Mouse (Mus musculus) ovary, postnatal 36 days (tissue): Measurements from ENCODE around the gene Sla2.
A peak's percentile ranks its signal among the peaks of the same experiment; 100 is the strongest.
"Not testable (repeated sequence)": the region's sequence is repeated elsewhere in the genome, so short reads cannot be mapped to it uniquely, and the experiment has no call there.

ENCODE experiments used
- DNase-seq: peaks from one replicate; pipeline ENCODE4 v3.0.0; 2022; ENCODE audit warnings: low spot score, mixed read lengths

The Sla2 gene

DNA sequence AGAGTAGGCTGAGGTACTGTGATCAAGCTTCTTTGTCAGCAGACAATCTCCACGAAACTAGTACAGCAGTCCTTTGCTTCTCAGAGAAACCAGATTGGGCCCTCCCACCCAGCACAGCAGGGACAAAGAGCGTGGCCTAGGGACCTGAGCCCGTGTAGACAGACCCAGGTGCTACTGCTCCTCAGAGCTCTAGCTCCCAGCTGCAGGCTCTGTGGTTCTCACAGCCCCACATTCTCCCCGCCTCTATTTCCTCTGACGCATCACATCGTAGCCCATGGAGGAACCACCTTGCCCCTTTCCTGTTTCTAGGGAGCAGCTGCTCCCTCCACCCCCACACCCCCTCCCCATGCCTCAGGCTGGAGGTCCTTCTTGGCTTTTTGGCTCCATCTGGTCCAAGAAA, at the start of gene Sla2:
TSS of gene Sla2 (minus strand) at position 176 of the 400 bp plus-strand sequence.
- DNase-seq = no peak

DNA sequence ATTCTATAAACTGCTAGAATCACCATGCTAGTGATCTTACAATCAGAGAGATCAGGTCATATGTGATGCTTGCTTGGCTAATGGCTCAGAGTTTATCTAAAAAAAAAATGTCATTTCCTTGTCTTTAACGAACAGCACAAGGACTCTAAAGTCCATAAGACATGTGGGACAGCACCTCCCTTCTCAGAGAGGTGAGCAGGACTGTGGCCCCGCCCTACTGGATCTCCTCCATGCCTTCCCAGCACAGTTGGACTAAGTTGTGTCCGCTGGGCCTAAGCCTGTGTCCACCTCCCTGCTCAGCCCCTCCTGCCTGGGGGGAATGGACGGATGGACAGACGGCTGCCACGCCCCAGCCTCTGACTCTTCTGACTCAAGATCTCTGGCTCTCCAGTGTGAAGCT, 48.0 kb upstream of the Sla2 start:
- DNase-seq = no peak

DNA sequence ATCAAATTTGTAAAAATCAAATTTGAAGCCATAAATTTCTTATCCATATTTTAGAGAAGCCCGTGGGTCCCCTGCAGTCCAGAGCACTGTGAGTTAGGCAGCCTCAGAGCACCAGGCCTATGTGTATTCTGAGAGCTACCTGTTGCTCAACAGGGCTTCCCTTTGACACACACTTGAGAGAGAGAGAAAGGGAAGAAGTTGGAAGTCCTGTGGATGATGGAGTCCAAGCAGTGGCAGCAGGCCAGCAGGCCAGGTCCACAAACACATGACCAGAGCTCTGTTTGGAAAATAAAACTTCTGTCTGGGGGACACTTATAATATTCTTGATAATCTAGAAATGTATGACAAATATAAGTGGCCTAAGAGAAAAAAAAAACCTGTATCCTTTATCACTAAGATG, 46.4 kb upstream of the Sla2 start:
- DNase-seq = no peak

DNA sequence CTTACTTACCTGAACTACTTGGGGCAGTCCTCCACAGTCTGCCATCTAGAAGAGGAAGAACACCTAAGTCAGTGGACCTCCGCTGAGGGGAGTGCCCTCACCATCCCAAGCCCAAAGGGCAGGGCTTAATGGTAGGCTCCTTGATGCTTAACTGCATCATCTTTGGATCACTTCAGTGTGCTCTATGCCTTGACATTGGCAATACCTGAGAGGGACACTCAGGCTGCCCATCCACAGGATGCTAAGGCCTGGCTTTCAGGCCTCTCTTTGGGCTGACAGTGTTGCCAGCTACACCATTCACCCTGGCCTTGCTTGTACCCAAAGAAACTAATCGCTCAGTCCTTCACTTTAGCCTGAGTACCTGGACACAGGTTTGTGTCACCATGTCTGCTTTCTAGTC, 44.4 kb upstream of the Sla2 start:
- no peak for DNase-seq

DNA sequence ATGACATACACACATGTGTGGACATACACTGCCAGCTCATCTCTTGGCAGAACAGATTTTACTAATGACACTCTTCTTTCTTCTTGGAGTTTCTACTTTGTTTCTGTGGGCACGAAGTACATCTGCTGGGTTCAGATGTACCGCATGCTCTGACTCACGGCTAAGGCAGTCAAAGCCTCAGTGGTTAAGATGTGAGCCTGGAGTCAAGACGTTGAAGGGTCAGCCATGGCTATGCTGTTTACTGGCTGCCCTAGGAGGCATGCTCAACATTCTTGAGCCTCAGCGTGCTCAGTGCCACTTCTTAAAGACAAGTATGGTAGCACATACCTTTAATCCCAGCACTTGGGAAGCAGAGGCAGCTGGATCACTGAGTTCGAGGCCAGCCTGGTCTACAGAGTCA, 43.6 kb upstream of the Sla2 start:
- no peak for DNase-seq

DNA sequence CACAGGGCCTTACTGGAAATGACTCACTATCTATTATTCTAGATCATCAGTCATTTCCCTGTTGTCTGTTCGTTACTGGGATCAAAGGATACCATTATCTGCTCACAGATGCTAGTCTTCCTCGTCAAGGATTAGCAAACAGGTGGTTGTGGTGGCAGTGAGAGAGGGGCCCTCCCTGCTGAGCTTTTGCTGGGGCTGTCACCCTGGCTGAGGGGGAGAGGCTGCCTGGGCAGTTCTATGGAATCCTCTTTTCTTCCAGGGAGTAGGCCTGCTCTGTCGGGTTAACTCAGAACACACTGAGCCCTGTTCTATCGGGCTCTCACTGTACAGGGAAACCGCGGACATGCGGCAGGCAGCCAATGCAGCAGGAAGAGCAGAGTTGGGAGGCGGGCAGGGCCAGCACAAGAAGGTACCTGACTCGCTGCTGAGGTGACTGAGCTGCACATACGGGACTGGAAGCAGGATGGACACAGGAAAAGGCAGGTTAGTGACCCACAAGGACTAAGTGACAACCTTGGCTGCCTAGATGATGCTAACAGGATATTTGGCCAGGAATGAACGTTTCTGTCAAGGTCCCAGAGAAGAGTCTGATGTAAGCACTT, 42.6 kb upstream of the Sla2 start:
- DNase-seq = no peak

DNA sequence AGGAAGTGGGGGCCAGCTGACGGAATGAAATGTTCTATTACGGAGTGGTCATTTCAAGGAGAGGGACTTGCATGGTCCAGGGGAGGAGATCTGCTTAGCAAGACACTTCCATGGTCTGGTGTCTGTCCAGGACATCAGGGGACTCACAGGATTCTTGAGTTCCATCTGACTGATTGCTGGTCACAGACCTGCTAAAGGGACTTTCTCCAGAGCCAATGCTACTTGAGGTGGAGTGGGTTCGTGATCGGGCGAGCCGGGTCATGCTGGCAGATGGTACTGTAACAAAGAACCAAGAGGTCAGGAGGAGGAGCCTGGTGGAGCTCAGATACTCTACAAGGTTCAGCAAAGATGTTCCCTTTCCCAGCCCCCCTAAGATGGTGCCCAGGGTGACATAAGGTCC, 41.6 kb upstream of the Sla2 start:
- DNase-seq = no peak

DNA sequence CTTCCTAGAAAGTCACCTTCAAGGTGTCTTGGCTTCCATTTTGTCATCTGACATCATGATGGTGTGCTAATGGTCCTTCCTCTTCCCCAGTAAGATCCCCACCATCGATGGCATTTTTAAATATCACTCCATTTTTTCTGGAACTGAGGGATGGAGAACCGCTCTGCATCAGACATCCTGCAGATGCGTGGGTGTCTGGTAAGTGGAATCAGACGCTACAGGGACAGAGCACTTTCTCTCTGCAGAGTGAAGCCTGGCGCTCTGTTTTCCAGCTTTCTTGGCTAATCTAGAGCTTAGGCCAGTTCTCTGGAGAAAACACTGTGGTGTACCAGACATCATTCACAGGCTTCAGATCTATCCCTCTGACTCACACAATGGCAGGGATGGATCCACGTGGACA, 40.7 kb upstream of the Sla2 start:
- DNase-seq = no peak

DNA sequence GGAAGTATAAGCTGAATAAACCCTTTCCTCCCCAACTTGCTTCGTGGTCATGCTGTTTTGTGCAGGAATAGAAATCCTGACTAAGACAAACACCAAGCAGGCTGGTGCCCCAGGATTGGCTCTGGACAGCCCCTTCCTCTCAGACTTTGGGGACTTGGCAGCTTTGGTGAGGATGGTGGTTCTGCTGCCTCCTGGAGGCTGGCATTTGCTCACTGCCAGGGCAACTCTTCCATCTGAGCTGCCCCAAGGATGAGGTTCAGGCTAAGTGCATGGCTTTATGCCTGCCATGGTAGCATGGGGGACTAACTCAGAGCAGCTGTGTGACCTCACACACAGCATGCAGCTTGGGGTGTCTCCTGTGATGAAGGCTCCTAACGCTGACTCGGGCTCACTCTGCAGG, 38.6 kb upstream of the Sla2 start:
- not testable (repeated sequence) for DNase-seq

DNA sequence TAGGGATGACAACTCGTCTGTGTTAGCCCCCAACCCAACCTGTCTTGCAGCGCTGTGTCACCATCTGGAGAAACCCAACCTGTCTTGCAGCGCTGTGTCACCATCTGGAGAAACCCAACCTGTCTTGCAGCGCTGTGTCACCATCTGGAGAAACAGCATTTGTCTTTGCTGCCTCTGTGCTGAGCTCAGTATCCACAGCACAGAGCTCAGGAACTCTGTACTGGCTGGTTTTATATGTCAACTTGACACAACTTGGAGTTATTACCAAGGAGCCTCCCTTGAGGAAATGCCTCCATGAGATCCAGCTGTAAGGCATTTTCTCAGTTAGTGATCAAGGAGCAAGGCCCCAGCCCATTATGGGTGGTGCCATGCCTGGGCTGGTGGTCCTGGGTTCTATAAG, 38.1 kb upstream of the Sla2 start:
- DNase-seq = not testable (repeated sequence)

DNA sequence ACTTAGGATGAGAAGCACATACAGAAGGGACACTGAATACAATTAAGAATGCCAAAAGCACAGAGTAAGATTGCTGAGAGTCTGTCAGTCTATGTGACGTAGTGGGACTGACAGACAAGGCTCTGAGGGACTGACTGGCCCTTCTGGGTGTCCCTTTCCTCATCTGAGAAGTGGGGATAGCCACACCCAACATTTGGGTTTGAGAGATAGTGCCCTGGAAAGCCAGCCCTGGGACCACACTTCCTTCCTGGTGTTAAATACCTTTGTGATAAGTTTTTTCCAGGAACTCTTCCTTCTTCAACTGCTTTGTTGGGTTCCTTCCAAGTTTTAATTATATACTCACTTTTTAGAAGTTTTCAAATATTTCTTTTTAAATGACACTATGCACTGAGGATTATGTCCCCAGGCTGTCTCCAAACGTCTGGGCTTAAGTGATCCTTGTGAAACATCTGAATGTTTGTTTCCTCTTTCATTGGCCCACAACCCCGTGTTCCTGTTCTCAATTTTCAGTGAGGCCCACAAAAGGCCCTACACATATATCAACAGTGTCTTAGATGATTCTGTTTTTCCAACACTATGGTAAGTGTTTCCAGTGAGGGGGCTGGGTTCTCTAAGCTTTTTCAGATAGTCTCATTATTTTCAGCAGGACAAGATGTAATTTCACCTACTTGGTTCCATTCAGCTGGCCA, 37.4 kb upstream of the Sla2 start:
- DNase-seq = no peak

DNA sequence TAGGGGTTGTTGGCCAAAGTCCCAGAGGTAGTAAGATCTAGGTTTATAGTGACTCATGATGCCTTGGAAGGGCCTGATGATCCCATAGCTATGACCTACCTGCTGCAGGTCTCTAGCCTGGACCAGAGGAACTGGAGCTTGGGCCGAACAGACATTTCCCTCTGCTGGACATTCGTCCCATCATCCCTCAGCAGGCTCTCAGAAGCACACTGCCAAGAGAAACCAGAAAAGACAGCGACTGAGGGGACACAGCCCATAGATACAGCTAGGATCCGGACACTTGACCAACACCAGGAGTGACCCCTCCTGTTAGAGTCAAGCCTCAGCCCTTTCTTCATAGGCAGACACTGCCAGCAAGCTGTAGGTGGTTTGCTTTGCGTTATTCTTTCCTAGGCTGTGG, 36.1 kb upstream of the Sla2 start:
- no peak for DNase-seq

DNA sequence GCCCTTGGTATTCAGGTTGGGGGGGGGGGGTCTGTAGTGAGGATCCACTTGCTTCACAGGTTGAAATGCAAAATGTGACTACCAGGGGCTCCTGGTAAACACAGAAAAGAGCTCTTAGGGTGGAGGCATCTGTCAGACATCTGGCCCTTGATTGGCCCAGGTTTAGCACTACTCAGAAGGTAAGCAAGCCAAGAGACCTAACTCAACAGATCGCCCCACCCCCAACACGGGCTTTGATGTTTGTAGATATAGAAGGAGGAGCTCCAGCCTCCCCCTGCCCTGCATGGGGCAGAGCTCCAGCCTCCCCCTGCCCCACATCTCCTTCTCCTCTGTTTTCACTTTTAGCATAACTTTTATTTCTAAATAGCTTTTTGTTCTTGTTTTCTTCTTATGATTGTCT, 32.8 kb upstream of the Sla2 start:
- DNase-seq = no peak

DNA sequence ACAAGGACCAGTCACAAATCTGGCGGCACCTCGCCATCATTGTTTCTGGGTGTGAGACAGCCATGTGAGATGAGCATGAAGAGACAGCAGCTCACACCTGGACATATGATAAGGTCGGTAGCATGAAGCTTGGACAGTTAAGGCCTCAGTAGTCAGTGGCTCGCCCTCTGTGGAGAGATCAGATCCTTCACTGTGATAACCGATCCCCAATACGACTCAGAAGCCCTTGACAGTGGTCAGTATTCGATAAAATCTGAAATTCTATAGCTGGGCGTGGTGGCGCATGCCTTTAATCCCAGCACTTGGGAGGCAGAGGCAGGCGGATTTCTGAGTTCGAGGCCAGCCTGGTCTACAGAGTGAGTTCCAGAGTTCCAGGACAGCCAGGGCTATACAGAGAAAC, 32.2 kb upstream of the Sla2 start:
- not testable (repeated sequence) for DNase-seq

DNA sequence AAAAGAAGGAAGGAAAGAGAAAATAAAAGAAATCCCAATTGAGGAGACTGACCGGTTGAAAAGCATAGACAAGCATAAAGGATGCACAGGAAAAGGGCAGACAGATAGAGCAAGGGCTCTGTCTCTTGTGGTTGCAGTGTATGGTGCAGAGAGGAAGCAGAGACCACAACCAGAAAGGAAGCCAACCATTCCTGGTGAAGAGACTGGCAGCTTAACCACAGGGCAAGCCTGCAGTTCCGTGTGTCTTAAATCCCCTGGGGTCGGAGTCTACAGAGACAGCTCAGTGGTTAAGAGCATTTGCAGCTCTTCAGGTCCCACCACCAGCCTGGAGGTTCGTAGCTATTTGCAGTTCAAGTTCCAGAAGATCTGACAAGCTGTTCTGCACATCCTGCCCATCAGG, 31.6 kb upstream of the Sla2 start:
- no peak for DNase-seq

DNA sequence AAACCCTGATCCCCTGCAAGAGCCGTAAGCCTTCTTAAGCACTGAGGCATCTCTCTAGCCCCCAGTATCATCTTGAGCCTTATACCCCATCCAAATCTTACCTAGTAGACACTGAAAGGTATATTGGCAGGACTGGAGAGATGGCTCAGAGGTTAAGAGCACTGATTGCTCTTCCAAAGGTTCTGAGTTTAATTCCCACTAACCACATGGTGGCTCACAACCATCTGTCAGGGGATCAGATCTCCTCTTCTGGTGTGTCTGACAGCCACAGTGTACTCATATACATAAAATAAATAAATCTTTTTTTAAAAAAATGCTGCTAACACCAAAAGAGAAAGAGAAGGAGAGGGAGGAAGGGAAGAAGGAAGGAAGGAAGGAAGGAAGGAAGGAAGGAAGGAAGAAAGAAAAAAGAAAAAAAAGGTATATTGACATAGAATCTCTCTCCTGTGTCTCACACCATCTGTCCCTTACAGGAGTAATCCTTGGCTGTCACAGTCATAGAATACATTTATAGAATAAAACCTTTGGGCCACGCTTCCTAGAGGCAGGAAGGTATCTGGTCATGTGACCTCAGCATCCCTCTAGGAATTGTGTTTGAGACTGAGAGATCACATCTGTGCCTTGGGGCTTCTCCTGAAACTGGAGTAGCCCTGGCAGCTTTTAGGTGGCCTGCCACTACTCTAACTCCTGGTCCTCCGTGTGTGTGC, 29.6 kb upstream of the Sla2 start:
- no peak for DNase-seq

DNA sequence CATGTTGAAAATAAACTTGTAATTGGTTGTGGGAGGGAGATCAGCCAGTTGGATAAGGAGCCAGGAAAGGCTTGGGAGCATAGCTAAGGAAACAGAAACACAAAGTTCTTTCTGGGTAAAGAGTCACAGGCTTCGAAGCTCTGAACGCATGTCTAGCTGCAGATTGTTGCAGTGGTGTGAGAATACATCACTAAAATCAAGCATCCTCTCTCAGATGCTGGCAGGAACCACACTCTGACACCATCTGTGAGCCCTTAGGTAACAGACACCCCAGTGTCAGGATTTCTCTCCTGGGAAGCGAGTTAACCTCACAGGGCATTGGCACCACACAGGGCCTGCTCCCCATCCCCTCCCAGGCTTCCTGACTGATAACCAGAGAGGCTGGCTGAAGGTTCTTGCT, 28.6 kb upstream of the Sla2 start:
- no peak for DNase-seq

DNA sequence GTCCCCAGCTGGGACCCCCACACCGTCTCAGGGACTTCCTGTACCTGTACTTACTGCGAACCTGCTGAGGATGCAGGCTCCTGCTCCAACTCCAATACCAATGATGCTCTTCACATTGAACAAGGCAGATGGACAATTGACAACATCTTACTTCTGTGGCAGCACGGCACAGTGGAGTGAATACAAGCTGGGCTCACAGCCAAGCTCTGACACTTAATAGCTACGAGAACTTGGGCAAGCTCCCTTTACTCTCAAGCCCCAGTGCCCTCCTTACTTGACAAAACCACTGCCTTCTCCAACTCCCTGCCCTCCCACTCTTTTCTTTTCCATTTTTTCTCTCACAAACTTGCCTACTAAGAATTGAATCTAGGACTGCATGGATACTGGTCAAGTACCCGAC, 26.2 kb upstream of the Sla2 start:
- DNase-seq = no peak

DNA sequence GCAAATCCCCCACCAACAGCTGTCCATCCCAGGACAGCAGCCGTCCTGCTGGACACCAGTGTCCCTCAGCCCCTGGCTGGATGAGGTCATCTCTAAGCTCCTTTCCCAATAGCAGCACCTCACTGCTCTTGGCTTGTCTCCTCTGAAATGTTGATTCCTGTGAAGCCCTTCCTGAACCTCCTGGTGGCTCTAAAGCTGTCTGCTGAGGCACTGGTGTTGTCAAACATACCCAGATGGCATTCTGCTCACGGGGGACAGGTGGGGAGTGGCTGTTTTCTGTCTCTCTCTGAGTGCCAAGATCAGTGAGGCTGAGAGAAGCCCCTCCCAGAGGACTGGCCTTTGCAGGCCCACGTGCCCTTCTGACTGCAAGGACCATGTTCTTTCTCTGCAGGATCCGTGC, 18.9 kb upstream of the Sla2 start:
- DNase-seq = not testable (repeated sequence)

DNA sequence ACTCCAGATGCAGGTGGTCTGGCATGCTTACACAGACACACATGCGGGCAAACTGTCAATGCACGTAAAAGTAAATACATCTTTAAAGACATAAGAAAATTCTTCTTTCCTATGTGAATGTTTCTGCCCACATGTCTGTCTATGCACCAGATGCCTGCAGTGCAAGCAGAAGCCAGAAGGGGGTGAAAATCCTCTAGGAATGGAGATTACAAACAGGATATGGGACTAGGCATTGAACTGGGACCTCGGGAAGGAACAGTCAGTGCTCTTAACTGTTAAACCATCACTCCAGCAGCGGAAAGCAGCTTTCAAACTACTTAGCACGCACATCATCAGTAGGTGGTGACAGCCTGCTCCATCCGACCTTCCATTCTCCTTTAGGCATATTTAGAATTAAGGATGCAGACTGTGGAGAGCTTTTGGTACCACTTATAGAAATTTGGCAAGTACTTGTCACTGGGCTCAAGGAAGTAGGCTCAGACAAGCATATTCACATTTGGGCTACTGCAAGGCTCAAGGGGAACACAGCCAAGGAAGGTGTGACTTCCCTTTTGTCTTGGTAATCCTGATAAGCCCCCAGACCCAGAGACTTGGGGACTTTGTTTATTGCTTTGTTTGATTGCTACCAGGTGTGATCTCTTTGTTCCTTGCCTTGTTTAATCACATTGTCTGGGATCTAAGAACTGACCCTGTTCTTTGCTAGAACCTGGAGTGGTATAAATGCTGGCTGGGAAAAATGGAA, 18.2 kb upstream of the Sla2 start:
- DNase-seq = peak; percentile 54

DNA sequence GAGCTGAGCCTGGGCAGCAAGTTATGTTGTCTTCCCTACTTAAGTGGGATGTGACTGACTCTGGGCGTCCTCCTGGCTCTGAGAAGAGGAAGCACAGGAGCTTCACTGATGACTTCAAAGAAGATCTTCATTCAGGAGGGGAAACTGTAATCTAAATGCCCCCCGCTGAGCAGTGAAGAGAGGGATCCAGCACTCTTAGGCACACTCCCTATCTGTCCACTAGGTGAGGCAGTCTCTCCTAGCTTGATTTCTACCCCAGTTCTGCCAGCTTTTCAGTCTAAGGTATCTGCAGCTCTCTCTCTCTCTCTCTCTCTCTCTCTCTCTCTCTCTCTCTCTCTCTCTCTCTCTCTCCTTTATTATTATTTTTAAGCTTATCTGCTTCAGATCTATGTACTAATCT, 16.4 kb upstream of the Sla2 start:
- no peak for DNase-seq

DNA sequence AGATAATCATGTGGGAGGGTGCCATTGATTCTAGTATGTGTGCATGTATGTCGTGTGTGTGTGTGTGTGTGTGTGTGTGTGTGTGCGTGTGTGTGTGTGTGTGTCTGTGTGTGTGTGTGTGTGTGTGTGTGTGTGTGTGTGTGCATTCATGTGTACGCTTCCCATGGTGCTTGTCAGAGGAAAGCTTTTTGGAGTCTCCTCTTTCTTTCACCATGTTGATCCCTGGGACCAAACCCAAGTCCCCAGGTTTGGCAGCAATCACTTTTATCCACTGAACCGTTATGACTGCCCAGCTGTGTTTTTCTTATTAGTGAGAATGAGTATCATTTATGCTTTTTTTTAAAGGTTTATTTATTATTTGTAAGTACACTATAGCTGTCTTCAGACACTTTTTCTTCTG, 15.4 kb upstream of the Sla2 start:
- DNase-seq = not testable (repeated sequence)

DNA sequence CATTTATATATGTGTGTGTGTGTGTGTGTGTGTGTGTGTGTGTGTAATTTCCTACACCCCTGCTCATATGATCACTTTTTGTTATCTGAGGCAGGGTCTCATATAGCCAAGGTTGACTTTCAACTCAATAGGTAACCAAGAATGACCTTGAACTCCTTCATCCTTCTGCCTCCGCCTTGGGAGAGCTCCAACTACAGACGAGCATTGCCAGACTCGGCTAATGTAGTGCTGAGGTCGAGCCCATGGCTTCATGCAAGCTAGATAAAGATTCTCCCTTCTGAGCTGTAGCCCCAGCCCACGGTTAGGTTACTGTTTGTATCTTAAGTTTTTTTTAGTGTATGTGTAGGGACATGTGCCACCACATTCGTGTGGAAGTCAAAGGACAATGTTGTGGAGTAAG, 14.9 kb upstream of the Sla2 start:
- no peak for DNase-seq
